Mouse (Mus musculus) heart, adult 11 months (tissue): ENCODE results near the gene Gm28038.

Experiments used
- DNase-seq: peaks from one replicate; pipeline ENCODE4 v3.0.0; 2022

Gm28038 gene

GRCm38 (mm10) chr2:30280743-30281142, at the start of gene Gm28038:
TSS of gene Gm28038 (plus strand) at chr2:30281043.
- DNase-seq, result peak; percentile 86

- DNase-seq, result peak; percentile 90
Observed at GRCm38 (mm10) chr2:30235593-30235992, 45.2 kb upstream of the Gm28038 start.

- DNase-seq, result peak; percentile 93
Observed at GRCm38 (mm10) chr2:30236426-30237198, 44.2 kb upstream of the Gm28038 start.

- peak; percentile 100 for DNase-seq
Observed at GRCm38 (mm10) chr2:30237199-30237880, 43.5 kb upstream of the Gm28038 start, which contains the start of gene Lrrc8a. TSS of gene Lrrc8a (plus strand) at chr2:30237715.

GRCm38 (mm10) chr2:30237881-30238280, 43.0 kb upstream of the Gm28038 start:
- no peak for DNase-seq

- DNase-seq, result peak; percentile 94
Observed at GRCm38 (mm10) chr2:30238906-30239465, 41.9 kb upstream of the Gm28038 start.

- DNase-seq, result peak; percentile 99
Observed at GRCm38 (mm10) chr2:30239777-30240176, 41.1 kb upstream of the Gm28038 start.

- peak; percentile 88 for DNase-seq
Observed at GRCm38 (mm10) chr2:30240267-30240666, 40.6 kb upstream of the Gm28038 start, which contains the start of gene Gm28035. TSS of gene Gm28035 (plus strand) at chr2:30240567.

- peak; percentile 100 for DNase-seq
Observed at GRCm38 (mm10) chr2:30242509-30242908, 38.3 kb upstream of the Gm28038 start.

GRCm38 (mm10) chr2:30243391-30243790, 37.5 kb upstream of the Gm28038 start:
- DNase-seq, result peak; percentile 95

GRCm38 (mm10) chr2:30244595-30245178, 36.2 kb upstream of the Gm28038 start:
- peak; percentile 94 for DNase-seq

GRCm38 (mm10) chr2:30247036-30247435, 33.8 kb upstream of the Gm28038 start:
- DNase-seq, result peak; percentile 84

- DNase-seq, result peak; percentile 93
Observed at GRCm38 (mm10) chr2:30247681-30248080, 33.2 kb upstream of the Gm28038 start.

- DNase-seq, result peak; percentile 89
Observed at GRCm38 (mm10) chr2:30249182-30249581, 31.7 kb upstream of the Gm28038 start.

- peak; percentile 91 for DNase-seq
Observed at GRCm38 (mm10) chr2:30250166-30251128, 30.4 kb upstream of the Gm28038 start.

GRCm38 (mm10) chr2:30251417-30252104, 29.3 kb upstream of the Gm28038 start:
- DNase-seq, result peak; percentile 98

- no peak for DNase-seq
Observed at GRCm38 (mm10) chr2:30252521-30252920, 28.3 kb upstream of the Gm28038 start.

GRCm38 (mm10) chr2:30253809-30254208, 27.0 kb upstream of the Gm28038 start:
- DNase-seq, result peak; percentile 95

GRCm38 (mm10) chr2:30255631-30256395, 25.0 kb upstream of the Gm28038 start:
- DNase-seq, result peak; percentile 91

- peak; percentile 93 for DNase-seq
Observed at GRCm38 (mm10) chr2:30256616-30257350, 24.1 kb upstream of the Gm28038 start.
